Mouse (Mus musculus): ENCODE data around the gene Wdr49. TPM values are rescaled to one million over a fixed set of nuclear protein-coding genes. Genes with fewer than 3 reads are reported as not detected.

Wdr49 gene
- polyA plus RNA-seq, 1 experiment = not detected

DNA sequence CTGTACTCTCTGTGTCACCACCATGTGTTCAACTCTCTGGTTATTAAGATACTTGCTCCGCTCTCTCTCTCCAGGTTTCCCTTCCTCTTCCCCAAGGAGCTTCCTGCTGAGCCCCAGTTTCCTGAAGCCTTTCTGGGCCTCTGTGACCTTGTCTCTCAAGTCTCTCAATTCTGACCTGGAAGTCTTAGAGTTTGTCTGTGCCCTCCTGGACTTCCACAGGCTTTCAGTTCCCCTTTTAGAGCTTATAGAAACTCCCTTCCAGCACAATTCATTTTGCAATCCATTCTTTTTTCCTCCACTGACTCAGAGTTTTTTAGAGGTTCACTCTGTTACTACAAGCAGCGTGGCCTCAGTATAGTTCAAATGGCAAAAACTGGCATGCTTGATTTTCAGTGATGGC, 188.7 kb downstream of the Wdr49 start:
- Histone ChIP-seq H3K27ac (ENCODE audit: control insufficient read depth, insufficient read depth, low read length) (no peak overlapping the region), H3K36me3 (ENCODE audit: control insufficient read depth, insufficient read depth, low read length) (no peaks in the 10 kb centered on the region), H3K27me3 (ENCODE audit: control insufficient read depth, insufficient read depth, low read length) (no peaks in the 10 kb centered on the region), H3K4me3 (ENCODE audit: control insufficient read depth, insufficient read depth, low read length) (no peak overlapping the region), H3K4me1 (replicated peaks; ENCODE audit: control insufficient read depth, insufficient read depth, low read length) (no peaks in the 10 kb centered on the region)
- TF ChIP-seq CTCF (IDR thresholded peaks at IDR 0.05; ENCODE audit: borderline replicate concordance, control insufficient read depth, extremely low read depth, insufficient read depth, low read length, poor library complexity) (no peak), POLR2A (IDR thresholded peaks at IDR 0.05; ENCODE audit: control insufficient read depth, extremely low read depth, insufficient read depth, low read length, poor library complexity) (no peak)
- 86% methylated on average over 2 of the region's 2 CpGs for WGBS
- DNase-seq = no peak

DNA sequence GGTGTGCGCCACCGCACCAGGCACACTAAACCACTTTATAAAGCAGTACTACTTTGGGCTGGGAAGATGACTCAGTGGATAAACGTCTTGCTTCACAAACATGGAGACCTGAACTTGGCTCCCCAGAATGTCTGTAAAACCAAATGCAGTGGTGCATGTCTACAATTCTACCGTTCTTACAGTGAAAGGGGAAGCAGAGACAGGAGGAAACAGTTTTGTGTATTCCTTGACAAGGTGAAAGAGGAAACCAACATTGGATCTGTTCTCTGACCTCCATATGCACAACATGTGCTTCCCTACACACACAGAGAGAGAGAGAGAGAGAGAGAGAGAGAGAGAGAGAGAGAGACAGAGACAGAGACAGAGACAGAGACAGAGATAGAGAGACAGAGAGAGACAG, 204.5 kb downstream of the Wdr49 start:
- no peak for DNase-seq

DNA sequence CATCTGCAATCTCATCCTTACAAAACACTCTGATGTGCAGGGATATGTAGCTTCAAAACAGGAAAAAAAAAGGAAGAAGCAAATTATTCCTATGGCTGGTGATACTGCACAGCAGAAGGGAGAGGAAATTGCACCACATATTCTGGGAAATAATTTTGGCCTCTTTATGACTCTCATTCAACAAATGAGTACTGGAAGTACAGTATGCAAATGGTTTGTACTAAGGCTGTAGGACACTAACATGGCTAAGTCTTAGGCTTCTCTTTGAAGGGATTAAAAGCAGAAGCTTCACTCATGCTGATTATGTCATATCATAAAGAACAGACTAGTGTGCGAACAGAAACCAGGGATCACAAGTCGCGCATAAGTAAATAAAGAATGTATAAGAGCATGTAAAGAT, 205.4 kb downstream of the Wdr49 start:
- H3K27ac ChIP-seq (ENCODE audit: control insufficient read depth, insufficient read depth, low read length) = no peak overlapping the region
- no peaks in the 10 kb centered on the region for H3K36me3 ChIP-seq (ENCODE audit: control insufficient read depth, insufficient read depth, low read length)
- H3K4me1 ChIP-seq (replicated peaks; ENCODE audit: control insufficient read depth, insufficient read depth, low read length) = no peaks in the 10 kb centered on the region
- TF ChIP-seq CTCF (IDR thresholded peaks at IDR 0.05; ENCODE audit: borderline replicate concordance, control insufficient read depth, extremely low read depth, insufficient read depth, low read length, poor library complexity) (no peak), POLR2A (IDR thresholded peaks at IDR 0.05; ENCODE audit: control insufficient read depth, extremely low read depth, insufficient read depth, low read length, poor library complexity) (no peak)
- no peaks in the 10 kb centered on the region for H3K27me3 ChIP-seq (ENCODE audit: control insufficient read depth, insufficient read depth, low read length)
- WGBS = 95% methylated on average over 3 of the region's 3 CpGs
- DNase-seq = no peak
- no peak overlapping the region for H3K4me3 ChIP-seq (ENCODE audit: control insufficient read depth, insufficient read depth, low read length)

More for the DNA sequence above, 204.5 kb downstream of the Wdr49 start:
- Histone ChIP-seq H3K4me1 (replicated peaks; ENCODE audit: control insufficient read depth, insufficient read depth, low read length) (no peaks in the 10 kb centered on the region), H3K27ac (ENCODE audit: control insufficient read depth, insufficient read depth, low read length) (no peak overlapping the region), H3K36me3 (ENCODE audit: control insufficient read depth, insufficient read depth, low read length) (no peaks in the 10 kb centered on the region), H3K4me3 (ENCODE audit: control insufficient read depth, insufficient read depth, low read length) (no peak overlapping the region), H3K27me3 (ENCODE audit: control insufficient read depth, insufficient read depth, low read length) (no peaks in the 10 kb centered on the region)
- WGBS = 61% methylated on average over 4 of the region's 4 CpGs
- no peak for TF ChIP-seq POLR2A (IDR thresholded peaks at IDR 0.05; ENCODE audit: control insufficient read depth, extremely low read depth, insufficient read depth, low read length, poor library complexity)
- TF ChIP-seq CTCF (IDR thresholded peaks at IDR 0.05; ENCODE audit: borderline replicate concordance, control insufficient read depth, extremely low read depth, insufficient read depth, low read length, poor library complexity) = no peak

DNA sequence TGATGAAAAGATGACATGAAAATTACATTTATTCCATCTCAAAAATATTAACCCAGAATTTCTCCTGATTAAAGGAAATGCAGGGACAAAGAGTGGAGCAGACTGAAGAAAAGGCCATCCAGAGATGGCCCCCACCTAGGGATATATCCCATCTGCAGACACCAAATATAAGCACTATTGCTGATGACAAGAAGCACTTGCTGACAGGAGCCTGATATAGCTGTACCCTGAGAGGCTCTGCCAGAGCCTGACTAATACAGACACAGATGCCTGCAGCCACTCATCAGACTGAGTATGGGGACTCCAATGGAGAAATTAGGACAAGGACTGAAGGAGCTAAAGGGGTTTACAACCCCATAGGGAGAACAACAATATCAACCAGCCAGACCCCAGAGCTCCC, 206.8 kb downstream of the Wdr49 start:
- H3K27me3 ChIP-seq (ENCODE audit: control insufficient read depth, insufficient read depth, low read length) = no peaks in the 10 kb centered on the region
- TF ChIP-seq CTCF (IDR thresholded peaks at IDR 0.05; ENCODE audit: borderline replicate concordance, control insufficient read depth, extremely low read depth, insufficient read depth, low read length, poor library complexity) = no peak
- TF ChIP-seq POLR2A (IDR thresholded peaks at IDR 0.05; ENCODE audit: control insufficient read depth, extremely low read depth, insufficient read depth, low read length, poor library complexity) = no peak
- no peaks in the 10 kb centered on the region for H3K4me1 ChIP-seq (replicated peaks; ENCODE audit: control insufficient read depth, insufficient read depth, low read length)
- DNase-seq = no peak
- no peak overlapping the region for H3K27ac ChIP-seq (ENCODE audit: control insufficient read depth, insufficient read depth, low read length)
- H3K36me3 ChIP-seq (ENCODE audit: control insufficient read depth, insufficient read depth, low read length) = no peaks in the 10 kb centered on the region
- H3K4me3 ChIP-seq (ENCODE audit: control insufficient read depth, insufficient read depth, low read length) = no peak overlapping the region

DNA sequence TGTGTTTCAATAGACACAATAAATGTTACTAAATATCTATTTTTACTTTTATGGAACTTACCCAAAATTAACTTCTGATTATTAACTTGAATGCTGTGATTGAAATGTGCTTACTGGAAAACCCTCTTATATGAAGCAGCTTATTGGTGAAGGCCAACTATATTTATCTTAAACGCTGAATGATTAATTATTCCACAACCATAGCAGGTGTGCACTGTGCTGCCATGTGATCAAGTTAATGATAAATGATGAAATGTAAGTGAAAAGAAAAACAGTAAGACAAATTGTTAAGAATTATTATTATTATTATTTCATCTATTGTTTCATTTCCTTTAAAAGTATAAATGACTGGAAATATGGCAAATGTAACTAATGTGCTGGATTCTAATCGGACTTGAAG, 212.0 kb downstream of the Wdr49 start, which contains the start of gene Serpini2:
Gene Serpini2, minus strand, starts transcription at position 101 of the 400 bp plus-strand sequence.
- 92% methylated on average over 2 of the region's 2 CpGs for WGBS
- no peak for DNase-seq
- no peaks in the 10 kb centered on the region for H3K36me3 ChIP-seq (ENCODE audit: control insufficient read depth, insufficient read depth, low read length)
- H3K4me1 ChIP-seq (replicated peaks; ENCODE audit: control insufficient read depth, insufficient read depth, low read length) = no peaks in the 10 kb centered on the region
- no peak within 1 kb of the TSS for H3K4me3 ChIP-seq (ENCODE audit: control insufficient read depth, insufficient read depth, low read length)
- H3K27me3 ChIP-seq (ENCODE audit: control insufficient read depth, insufficient read depth, low read length) = no peaks in the 10 kb centered on the region
- TF ChIP-seq POLR2A (IDR thresholded peaks at IDR 0.05; ENCODE audit: control insufficient read depth, extremely low read depth, insufficient read depth, low read length, poor library complexity) (no peak), CTCF (IDR thresholded peaks at IDR 0.05; ENCODE audit: borderline replicate concordance, control insufficient read depth, extremely low read depth, insufficient read depth, low read length, poor library complexity) (no peak)
- H3K27ac ChIP-seq (ENCODE audit: control insufficient read depth, insufficient read depth, low read length) = no peak within 1 kb of the TSS

DNA sequence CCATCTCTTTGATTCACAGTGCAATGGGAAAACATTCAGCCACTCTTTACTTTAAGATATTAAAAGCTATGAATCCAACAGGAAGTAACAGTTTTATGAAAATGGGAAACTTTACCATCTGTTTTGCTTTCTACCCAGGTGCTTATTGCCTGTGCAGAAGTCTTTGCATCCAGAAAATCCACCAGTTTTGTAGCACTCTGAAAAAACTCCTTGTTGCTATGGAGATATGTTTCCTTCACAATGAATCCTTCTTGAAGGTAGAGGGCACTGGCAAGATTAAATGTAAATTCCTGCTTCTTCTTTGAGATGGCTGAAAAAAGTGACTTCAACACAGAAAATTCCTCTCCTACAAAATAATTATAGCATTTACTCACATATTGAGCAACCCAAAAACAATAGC, 222.6 kb downstream of the Wdr49 start:
- no peaks in the 10 kb centered on the region for H3K36me3 ChIP-seq (ENCODE audit: control insufficient read depth, insufficient read depth, low read length)
- H3K27ac ChIP-seq (ENCODE audit: control insufficient read depth, insufficient read depth, low read length) = no peak overlapping the region
- H3K4me1 ChIP-seq (replicated peaks; ENCODE audit: control insufficient read depth, insufficient read depth, low read length) = no peaks in the 10 kb centered on the region
- H3K27me3 ChIP-seq (ENCODE audit: control insufficient read depth, insufficient read depth, low read length) = no peaks in the 10 kb centered on the region
- TF ChIP-seq CTCF (IDR thresholded peaks at IDR 0.05; ENCODE audit: borderline replicate concordance, control insufficient read depth, extremely low read depth, insufficient read depth, low read length, poor library complexity) = no peak
- TF ChIP-seq POLR2A (IDR thresholded peaks at IDR 0.05; ENCODE audit: control insufficient read depth, extremely low read depth, insufficient read depth, low read length, poor library complexity) = no peak
- H3K4me3 ChIP-seq (ENCODE audit: control insufficient read depth, insufficient read depth, low read length) = no peak overlapping the region
- no peak for DNase-seq

Other genes with a start within 250 kb of the Wdr49 start
- gene Serpini2, start 212.1 kb downstream of the Wdr49 start, polyA plus RNA-seq (2012; rRNA removed) = not detected in 2 replicates
- 7.8 and 10.4 TPM in 2 replicates for gene Pdcd10, start 74.7 kb upstream of the Wdr49 start, polyA plus RNA-seq (2012; rRNA removed)
- gene Serpini1, start 75.4 kb upstream of the Wdr49 start, polyA plus RNA-seq (2012; rRNA removed) = 1.0 and 1.1 TPM in 2 replicates

Data from thymus, adult 2 months (tissue).